Mouse (Mus musculus): ENCODE results near the gene Prkce.

DNA sequence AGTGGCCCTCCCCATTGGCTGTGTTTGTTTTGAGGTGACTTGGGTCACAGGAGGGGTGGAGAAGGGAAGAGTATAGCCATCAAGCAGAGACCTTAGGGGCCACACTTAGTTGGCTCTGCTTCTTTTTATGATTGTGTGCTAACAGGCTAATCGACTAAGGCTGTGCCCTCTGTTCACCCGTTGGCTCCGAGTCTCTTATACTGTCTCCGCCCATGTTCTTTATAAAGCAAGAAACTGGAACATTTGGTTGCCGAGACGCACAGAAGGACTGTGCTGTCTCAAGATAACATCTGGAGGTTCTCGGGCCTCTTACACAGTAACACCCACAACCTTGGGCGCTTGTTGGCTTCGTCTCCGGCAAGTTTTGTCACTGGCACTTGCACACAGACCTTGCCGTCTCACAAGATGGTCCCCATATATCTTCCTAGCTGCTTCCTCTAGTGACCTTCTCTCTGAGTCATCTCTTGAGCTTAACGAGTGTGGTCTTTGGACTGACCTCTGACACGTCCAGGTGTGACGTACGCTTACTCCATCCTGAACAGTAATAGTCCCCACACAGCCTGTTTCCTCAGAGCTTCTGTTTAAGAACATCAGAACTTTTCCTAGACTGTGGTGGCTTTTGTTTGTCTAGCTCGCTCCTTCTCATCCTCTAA, 406.1 kb downstream of the Prkce start:
- TF ChIP-seq POLR2A (IDR thresholded peaks at IDR 0.05; ENCODE audit: borderline replicate concordance, control insufficient read depth, low read depth, low read length) (no peak), CTCF (IDR thresholded peaks at IDR 0.05; ENCODE audit: control insufficient read depth, insufficient read depth, low read length) (no peak)

All from bone marrow, adult 2 months (tissue).